Mouse (Mus musculus): Measurements from ENCODE around the gene Sgcd.

The Sgcd gene

DNA sequence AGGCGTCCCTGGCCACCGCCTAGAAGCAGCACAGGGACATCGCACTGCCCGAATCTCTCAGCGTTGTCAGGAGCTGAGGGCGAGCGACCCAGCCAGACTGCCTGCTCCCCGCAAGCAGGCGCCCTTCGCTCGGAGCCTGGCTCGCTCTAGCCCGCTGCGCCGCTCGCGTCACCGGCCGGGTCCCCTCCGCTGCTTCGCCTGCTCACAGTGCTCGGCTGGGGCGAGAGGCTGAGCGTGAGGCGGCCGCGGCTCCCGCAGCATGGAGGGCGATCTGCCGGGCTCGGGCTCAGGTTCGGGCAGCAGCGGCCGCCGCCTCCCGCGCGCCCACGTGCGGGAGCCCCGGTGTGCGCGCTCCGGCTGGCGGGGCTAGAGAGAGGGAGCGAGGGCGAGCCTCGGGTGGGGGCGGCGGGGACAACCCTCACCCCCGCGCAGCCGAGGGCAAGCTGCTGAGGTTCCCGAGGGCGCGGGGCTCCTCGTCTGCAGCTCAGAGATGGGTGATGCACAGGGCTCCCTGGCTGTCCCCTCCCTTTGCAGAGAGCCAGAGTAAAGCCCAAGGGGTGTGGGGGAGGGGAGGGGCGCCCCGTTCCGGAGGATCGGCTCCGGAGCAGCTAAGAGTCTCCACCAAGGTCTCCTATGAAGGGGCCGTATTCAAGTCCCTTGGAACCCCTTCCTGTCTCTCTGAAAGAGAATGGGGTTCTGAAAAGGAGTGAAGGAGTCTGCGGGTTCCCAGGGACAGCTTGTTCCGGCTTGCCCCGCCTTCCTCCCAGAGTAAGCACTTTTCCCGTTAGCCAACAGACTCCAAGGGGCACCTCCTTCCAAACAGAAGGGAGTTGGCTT, at the start of gene Sgcd:
TSS of gene Sgcd (minus strand) at position 273 of the 837 bp plus-strand sequence.
- ATAC-seq (ENCODE audit: insufficient number of reproducible peaks, low FRiP score, low TSS enrichment), result peak; percentile 45

DNA sequence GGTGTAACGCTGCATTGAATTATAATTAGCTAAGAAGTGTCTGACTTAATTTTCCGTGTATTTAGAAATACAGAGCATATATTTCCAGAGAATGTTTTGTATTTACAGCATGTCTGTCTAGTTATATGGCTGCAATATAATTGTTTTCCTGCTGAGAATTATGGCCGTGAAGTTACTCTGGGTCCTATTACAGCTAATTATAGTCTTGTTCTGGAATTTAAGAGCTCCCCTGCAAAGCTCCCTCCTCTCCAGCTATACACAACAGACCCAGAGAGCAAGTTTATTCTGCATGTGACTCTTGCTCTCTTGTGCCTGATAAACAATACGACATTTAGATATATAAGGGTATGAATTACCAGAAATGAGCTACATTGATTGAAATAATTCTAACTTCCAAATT, 49.3 kb upstream of the Sgcd start:
- no peak for ATAC-seq (ENCODE audit: insufficient number of reproducible peaks, low FRiP score, low TSS enrichment)

DNA sequence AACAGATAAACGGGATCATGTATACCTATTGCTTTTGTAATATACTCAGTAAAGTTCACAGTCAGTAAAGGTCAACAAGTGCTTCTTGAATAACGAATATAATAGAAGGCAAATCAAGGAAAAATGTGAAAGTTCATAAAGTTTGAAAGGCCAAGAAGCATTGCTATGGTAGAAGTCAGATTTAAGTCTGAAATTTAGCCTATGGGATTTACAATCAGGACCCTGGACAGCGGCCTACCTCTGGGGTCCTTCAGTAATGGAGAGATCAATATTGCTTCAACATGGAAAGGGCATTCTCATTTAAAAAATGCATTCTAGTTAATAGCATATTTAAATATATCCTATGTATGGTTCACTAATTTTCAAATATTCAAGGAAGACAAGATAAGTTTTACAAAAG, 24.1 kb upstream of the Sgcd start:
- ATAC-seq (ENCODE audit: insufficient number of reproducible peaks, low FRiP score, low TSS enrichment), result no peak

DNA sequence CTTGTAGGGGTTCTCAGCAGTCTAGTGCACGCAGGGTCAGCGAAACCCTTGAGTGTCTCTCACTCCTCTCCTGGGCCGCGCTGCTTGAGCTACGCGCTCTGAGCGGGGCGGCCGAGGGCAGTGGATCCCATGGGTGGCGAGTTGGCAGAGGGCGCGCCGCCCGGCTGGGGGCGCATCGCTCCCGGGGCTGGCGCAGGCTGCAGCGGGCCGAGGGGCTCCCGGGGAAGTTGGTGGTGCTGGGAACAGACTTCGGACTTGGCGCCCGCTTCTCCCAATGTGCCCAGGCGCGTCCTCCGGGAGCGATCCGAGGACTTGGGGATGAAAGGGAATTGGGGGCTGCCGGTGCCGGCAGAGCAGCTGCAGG, 454 bp downstream of the Sgcd start:
- no peak for ATAC-seq (ENCODE audit: insufficient number of reproducible peaks, low FRiP score, low TSS enrichment)

DNA sequence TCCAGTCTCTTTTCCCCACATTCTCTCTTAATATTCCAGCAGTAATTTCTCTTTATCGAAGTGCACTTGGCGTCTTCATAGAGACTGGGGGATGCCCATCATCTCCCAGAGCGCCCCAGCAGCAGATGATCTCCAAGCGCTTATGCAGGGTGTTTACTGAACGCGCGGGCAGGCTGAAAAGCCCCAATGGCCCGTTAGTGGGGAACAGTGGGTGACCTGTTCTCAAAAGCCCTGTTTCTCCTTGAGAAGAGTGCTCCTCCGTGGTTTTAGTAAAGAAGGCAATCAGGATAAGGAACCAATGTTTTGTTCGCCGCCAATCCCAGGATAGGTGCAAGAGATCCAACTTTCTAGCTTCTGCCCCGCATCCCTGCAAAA, 889 bp downstream of the Sgcd start:
- no peak for ATAC-seq (ENCODE audit: insufficient number of reproducible peaks, low FRiP score, low TSS enrichment)

DNA sequence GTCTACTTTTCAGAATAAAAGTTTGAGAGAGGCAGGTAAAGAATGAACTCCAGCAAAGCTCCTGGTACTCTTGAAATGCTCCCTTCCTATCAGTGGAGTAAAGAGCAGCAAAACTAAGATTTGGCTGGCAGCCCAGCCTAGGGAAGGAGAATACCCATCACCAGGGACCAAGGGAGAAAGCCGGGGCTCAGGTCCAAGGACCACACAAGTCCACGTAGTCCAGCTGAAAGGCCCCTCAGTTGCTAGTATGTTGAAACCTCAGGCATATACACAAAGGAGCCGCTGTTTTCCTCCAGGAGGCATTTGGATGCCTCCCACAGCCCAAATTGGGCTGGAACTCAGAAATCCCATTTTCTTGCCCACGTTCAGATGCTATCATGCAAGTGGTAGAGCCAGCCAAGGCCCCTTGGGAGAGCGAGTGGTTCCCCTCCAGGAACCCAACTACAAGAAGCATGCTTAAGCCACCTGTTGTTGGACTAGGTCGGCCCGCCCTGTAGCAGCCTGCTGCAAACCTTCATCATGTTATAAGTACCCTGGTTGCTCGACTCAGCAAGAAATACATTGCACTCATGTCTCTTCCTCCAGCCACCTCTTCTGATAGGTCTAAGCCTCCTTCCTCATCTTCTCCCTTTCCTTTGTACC, 1.4 kb downstream of the Sgcd start:
- no peak for ATAC-seq (ENCODE audit: insufficient number of reproducible peaks, low FRiP score, low TSS enrichment)

DNA sequence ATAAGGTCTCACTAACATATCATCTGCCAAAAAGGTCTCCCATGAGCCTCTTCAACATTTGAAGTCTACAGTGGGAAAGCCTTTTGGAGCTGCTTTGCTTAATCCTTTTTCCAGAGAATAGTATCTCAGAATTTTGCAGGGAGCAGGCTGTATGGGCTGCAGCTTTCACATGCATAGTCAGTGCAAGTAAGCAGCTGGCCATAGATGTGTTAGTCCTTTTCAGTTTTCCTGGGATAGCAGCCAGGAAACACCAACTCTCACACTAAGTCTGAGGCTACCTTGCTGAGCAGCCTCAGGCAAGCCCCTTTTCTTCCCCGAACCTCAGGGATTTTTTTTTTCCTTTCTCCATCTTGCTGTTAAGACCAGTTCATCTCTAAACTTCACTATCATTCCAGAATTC, 6.6 kb downstream of the Sgcd start:
- no peak for ATAC-seq (ENCODE audit: insufficient number of reproducible peaks, low FRiP score, low TSS enrichment)

DNA sequence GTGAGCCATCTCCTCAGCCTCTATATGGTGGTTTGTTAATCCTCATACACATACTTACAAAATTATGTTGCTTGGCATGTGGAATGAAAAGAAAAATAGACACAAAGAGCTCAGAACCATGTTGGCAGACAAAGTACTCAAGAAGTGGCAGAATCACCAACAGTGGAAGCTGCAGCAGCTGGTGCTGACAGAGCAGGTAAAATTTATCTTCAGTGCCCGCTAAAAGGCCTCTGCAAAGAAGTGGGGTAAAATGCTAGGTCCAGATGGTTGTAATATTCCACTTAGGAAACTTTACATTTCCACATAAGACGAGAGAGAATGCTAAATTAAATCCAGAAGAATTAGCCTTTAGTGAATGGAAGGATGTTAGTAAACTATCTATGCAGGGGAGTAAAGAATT, 7.7 kb downstream of the Sgcd start:
- ATAC-seq (ENCODE audit: insufficient number of reproducible peaks, low FRiP score, low TSS enrichment), result no peak

DNA sequence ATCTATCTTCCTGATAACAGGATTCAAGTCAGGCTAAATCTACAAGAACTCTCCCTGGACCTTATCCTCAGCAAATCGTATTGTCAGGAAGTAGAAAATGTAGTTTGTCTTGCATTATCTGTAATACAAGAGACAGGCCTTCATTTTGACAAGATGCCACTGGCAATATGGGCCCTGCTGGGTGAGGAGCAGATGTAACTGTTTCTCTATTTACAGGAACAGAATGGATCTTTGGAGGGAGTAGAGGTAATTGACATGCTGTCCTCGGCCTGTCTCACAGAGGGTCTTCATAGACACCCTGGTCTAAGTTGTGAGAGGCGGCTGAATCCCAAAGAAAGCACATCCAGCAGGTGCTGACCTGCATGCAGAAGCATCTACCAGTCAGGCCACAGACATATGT, 35.5 kb downstream of the Sgcd start:
- no peak for ATAC-seq (ENCODE audit: insufficient number of reproducible peaks, low FRiP score, low TSS enrichment)

DNA sequence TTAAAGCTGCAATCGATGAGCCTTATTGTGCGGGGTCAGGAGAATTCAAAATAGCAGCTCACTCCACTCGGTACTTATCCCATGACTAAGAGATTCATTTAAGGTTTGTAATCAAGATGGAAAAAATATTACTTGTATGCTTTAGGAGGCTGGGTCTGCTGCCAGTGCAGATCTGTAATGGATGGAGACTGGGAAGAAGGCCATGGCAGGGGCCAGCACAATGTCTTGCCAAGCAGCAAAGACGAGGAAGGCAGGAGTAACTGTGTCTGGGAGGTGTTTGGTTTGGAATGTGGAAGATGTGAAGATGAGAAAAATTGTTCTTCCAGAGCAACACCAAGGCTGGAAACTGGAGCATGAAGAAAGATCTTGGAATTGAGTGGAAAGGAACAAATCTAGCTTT, 36.4 kb downstream of the Sgcd start:
- ATAC-seq (ENCODE audit: insufficient number of reproducible peaks, low FRiP score, low TSS enrichment), result no peak

DNA sequence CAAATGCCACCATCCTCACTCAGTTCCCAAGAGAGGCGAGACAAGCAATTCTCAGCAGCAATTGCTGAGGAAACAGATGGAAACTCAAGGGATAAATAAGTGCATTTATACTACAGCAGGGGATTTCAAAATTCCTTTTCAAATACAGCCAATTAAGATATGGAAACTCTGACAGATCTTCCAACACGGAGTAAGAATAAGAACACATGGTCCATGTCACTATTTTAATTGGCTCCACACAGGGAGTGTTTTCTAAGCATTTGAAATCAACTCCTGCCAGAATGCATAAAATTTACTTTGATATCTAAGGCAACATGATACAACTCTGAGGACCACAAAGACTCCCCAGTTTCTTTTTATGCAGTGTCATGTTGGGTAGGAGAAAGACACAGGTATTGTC, 49.0 kb downstream of the Sgcd start:
- ATAC-seq (ENCODE audit: insufficient number of reproducible peaks, low FRiP score, low TSS enrichment), result no peak

DNA sequence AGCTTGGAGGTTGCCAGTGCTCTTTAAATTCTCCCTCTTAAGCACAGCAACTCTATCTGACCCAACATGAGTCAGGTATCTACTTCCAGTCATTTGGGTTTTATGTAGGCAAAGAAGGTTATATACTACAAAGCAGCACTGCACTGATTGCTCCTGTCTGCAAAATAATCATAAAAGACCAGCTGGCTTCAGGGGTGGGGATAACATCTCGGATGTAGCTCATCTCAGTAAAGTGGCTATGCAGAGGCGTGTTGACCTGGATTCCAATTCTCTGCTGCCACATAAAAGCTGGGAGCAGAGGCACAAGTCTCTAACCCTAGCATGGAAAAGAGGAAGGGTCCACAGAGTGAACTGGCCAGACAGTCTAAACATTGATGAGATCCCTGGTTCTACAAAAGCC, 71.2 kb downstream of the Sgcd start:
- no peak for ATAC-seq (ENCODE audit: insufficient number of reproducible peaks, low FRiP score, low TSS enrichment)

DNA sequence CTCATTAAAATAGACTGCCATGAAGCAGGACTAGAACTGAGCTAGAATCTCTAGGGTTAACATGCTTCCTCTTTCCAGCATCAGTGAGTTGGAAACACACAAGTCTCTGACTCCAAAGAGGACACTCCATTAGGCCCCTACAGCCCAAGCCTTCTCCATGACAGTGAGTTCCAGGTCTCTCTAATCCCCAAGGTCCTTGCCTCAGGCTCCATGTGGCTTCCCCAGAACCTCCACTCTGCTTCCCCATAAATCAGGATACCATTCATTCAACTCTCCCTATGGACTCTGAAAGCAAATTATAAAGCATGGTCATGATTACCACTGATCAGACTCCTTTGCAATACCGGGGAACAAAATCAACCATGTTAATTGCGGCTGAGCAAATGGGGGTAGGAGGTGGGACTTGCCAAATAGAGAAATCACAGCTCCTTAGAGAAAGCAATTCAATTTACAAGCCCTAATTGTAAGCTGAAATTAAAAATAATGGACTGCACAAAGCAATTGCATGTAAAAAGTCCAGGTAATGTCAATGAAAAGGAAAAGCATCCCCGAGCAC, 97.1 kb downstream of the Sgcd start:
- no peak for ATAC-seq (ENCODE audit: insufficient number of reproducible peaks, low FRiP score, low TSS enrichment)

DNA sequence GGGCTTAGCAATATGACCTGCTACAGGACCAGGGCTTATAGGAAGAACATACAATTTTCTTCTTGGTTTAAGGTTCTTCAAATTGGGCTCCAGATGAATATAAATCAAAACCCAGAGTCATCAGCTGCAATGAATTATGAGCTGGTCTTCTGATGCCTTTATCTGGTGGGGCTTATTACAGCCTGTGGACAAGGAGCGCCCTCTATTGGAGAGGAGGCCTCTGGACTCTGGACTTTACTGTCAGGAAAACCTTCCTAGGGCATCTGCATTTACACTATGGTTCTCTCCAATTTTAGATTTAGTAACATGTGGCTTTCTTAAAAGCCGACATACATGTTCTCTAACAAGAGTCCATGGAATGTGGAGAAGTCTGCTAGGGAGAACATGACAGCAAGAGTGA, 98.5 kb downstream of the Sgcd start:
- ATAC-seq (ENCODE audit: insufficient number of reproducible peaks, low FRiP score, low TSS enrichment), result no peak

DNA sequence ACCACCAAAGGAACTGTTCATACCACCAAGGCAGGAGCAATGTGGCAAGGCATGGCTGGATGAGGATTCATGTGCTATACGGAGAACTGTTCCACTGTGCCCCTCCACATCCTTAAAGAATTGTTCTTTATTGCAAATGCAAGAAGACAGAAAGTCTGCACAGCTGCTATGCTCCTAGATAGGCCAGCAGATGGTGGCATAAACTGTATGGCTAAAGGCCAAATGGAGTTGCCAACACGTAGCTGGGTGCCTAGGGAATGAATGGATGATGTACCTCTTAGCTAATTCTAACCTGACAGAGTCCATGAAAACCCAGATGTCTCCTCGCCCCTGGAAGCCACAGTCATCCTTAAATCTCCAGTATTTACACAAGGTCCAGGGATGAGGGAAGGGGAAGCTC, 103.5 kb downstream of the Sgcd start:
- ATAC-seq (ENCODE audit: insufficient number of reproducible peaks, low FRiP score, low TSS enrichment), result no peak

DNA sequence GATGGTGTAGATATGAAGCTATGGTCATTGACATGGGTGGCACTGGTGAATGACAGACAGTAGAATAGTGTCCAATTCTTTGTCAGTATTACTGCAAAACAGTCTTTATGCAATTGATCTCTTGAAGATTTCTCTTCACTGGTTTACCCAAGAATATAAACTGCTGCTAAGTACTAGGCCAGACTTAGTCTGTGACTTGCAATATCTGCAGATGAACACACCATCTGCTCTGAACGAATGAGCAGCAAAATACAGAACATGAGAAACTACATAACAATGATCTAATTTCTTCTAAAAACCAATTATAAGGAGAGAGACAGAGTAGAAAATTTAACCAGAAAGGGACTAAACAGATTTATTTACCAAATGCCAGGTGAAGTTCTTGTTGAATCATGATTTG, 105.2 kb downstream of the Sgcd start:
- no peak for ATAC-seq (ENCODE audit: insufficient number of reproducible peaks, low FRiP score, low TSS enrichment)

DNA sequence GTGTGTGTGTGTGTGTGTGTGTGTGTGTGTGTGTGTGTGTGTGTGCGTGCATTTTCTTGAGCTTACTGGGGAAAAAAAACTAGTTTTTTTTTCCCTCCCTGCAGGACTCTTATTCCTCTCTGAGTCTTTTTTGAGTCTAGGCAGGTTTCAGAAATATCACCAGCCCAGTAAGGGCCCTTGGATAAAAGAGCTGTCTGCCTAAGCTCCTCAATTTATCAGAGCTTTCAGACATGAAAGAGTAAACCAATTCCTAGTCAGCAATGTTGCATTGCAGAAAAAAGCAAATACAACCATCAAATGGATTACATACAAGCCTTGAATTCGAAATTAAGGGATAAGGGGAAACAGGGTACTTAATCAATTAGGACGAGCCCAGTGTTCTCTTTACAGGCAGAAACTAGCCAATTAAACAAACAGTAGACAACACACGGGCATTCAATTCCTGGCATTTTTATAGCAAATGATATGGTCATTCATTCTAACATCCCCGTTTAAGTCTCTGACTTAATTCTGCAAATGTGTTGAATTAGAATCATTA, 112.1 kb downstream of the Sgcd start:
- ATAC-seq (ENCODE audit: insufficient number of reproducible peaks, low FRiP score, low TSS enrichment), result no peak

DNA sequence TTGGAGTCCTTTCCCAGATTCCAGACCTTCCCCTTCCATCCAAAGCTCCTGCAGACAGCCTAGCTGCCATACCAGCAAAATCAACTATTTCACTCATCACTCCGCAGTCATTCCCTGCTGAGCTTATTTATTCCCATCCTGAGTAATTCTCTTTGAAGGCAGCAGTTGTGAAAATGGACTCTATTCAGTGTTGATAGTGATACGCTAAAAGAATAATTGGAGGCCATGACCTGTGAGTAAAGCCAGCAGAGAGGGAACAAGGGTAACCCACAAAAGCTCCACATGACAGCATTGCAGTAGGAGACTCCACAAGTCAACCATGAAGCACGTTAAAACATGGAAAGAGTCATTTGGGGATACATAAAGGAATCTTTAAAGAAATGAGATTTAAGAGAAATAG, 142.9 kb downstream of the Sgcd start:
- no peak for ATAC-seq (ENCODE audit: insufficient number of reproducible peaks, low FRiP score, low TSS enrichment)

DNA sequence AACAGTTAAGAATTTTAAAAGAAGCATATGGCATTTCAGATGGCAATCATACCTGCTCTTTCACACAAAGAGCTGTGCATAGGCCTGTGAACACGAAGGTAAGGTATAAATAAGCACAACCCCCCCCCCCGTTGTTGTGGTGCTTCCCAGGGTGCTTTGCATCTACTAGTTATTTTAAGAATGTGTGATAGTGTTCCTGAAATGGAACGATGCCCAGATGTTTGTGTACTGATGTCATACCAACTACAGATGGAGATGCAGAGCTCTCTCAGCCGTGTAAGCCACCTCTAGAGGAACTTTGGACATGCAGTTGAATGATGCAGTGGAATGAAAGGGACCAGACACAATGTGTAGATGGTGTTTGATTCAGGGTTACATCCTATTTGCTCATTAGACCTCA, 155.5 kb downstream of the Sgcd start:
- no peak for ATAC-seq (ENCODE audit: insufficient number of reproducible peaks, low FRiP score, low TSS enrichment)

DNA sequence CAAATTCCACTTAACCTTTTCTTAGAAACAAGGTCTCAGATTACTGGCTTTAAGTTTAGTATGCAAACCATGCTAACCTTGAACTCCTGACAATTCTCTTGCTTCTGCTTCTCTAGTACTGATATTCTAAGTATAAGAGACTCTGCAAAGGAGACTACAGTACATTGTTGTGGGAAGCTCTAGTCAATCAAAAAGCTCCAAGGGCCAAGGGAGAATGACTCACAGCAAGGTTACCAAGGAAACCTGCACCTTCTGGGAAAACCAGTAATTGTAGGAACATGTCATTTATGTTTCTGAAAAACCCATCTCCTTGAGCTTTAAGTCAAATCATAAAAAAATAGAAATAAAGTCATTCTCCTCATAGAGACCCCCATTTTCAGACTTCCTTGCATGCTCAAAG, 178.5 kb downstream of the Sgcd start:
- ATAC-seq (ENCODE audit: insufficient number of reproducible peaks, low FRiP score, low TSS enrichment), result no peak

DNA sequence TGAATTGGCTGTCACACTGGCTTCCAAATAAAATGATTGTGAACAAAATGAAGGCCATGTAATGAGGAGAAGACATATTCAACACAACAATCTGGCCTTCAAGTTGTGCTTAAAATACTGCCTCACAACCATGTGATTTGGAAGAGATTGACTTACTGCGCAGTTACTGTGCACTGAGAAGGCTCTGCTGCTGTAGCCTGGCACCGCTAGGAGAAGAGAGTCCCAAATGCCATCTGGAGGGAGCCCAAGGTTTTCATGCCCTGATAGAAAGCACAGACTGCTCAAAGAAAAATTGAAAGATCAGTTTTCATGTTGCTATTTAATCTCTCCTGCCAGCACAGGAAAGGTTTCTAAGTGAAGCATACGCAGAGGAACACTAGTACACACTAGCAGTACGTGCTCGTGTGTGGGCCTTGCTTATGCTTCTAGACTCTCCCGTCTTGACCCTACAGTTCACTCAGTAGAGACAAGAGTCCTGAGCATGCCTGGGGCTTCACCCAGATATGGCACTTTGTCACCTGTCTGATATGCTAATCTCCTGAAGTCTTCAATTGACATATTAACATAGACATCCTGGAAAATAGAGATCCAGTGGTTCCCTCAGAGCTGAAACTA, 184.6 kb downstream of the Sgcd start:
- ATAC-seq (ENCODE audit: insufficient number of reproducible peaks, low FRiP score, low TSS enrichment), result no peak

DNA sequence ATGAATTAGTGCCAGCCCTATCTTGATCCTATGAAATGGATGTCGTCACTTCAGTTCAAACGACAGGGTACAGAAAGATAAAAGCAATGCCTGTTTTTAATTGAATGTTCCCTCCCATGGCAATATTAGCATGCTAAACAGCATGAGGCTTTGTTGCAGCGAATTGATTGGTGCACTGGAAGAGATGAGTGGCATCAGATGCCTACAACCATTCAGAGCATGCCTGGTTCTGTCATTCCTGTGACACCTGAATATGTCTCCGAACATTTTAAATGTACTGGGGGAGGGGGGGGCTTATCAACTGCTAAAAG, 210.9 kb downstream of the Sgcd start:
- no peak for ATAC-seq (ENCODE audit: insufficient number of reproducible peaks, low FRiP score, low TSS enrichment)

All from cerebellum, adult (tissue).